Mouse (Mus musculus): ENCODE measurements around the gene Rnf111. TPM values are rescaled to one million over a fixed set of nuclear protein-coding genes. Genes with fewer than 3 reads are reported as not detected.
"Not testable (repeated sequence)": the region's sequence is repeated elsewhere in the genome, so short reads cannot be mapped to it uniquely, and the experiment has no call there.

Gene Rnf111
- 30.3 and 31.8 TPM in 2 replicates for polyA plus RNA-seq (2016; fragmentation: Nextera tagmentation; extraction: Ambion mirVana)

DNA sequence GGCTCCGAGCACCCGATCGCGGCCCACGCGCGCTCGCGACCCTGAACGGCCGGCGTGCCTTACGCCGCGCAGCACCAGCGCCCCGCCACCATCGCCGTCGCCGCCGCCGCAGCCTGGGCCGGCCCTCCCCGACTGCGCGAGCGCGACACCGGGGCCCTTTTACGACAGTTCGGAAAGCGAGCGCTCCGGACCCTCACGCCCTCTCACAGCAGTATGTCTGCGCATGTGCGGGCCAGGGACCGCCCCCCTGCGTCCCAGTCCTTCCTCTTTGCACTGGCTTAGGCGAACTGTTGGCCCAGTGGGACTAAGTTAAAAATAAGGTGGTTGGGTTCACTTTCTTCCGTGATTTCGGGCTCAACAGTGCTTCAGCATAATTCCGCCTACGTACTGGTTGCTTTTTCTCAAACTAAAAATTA is at the start of gene Rnf111:
Gene Rnf111 (minus strand): TSS at position 100 of the 416 bp plus-strand sequence.
- peak; percentile 98 for DNase-seq (ENCODE audit: low spot score)
- Histone ChIP-seq H3K4me1 (peaks cover 9% of the 10 kb centered on the region), H3K27me3 (replicated peaks; ENCODE audit: low read depth, poor library complexity, severe bottlenecking) (no peaks in the 10 kb centered on the region), H3K27ac (replicated peaks) (peak within 1 kb of the TSS; percentile 99), H3K9me3 (no peaks in the 10 kb centered on the region), H3K4me3 (peak within 1 kb of the TSS; percentile 97), H3K36me3 (replicated peaks) (peaks cover 23% of the 10 kb centered on the region)
- under 1% methylated on average over 45 of the region's 45 CpGs for WGBS

DNA sequence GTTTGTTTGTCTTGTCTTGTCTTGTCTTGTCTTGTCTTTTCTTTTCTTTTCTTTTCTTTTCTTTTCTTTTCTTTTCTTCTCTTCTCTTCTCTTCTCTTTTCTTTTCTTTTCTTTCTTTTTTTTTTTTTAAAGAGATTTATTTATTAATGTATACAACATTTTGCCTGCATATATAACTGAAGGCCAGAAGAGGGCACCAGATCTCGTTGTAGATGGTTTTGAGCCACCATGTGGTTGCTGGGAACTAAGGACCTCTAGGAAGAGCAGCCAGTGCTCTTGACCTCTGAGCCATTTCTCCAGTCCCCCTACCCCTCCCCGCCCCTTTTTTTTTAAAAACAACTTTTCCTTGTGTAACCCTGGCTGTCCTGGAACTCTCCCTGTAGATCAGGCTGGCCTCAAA is 48.7 kb upstream of the Rnf111 start:
- WGBS: 92% methylated on average over 2 of the region's 2 CpGs
- not testable (repeated sequence) for DNase-seq (ENCODE audit: low spot score)

GRCm38 (mm10) chr9:70551524-70551923 is 48.0 kb upstream of the Rnf111 start:
- 100% methylated on average over 1 of the region's 1 CpGs for WGBS
- no peak overlapping the region for H3K27ac ChIP-seq (replicated peaks)
- peaks cover 79% of the 10 kb centered on the region for H3K36me3 ChIP-seq (replicated peaks)
- DNase-seq (ENCODE audit: low spot score): no peak
- no peaks in the 10 kb centered on the region for H3K4me1 ChIP-seq
- H3K27me3 ChIP-seq (replicated peaks; ENCODE audit: low read depth, poor library complexity, severe bottlenecking): no peaks in the 10 kb centered on the region
- peaks cover 16% of the 10 kb centered on the region; the same call in 1 of the 2 replicates for H3K9me3 ChIP-seq
- H3K4me3 ChIP-seq: no peak overlapping the region

More for the DNA sequence above, 48.7 kb upstream of the Rnf111 start:
- peaks cover 79% of the 10 kb centered on the region for H3K36me3 ChIP-seq (replicated peaks)
- H3K4me3 ChIP-seq; H3K27ac ChIP-seq (replicated peaks); H3K27me3 ChIP-seq (replicated peaks; ENCODE audit: low read depth, poor library complexity, severe bottlenecking); H3K4me1 ChIP-seq: not testable (repeated sequence)
- H3K9me3 ChIP-seq: peaks cover 16% of the 10 kb centered on the region; the same call in 1 of the 2 replicates

DNA sequence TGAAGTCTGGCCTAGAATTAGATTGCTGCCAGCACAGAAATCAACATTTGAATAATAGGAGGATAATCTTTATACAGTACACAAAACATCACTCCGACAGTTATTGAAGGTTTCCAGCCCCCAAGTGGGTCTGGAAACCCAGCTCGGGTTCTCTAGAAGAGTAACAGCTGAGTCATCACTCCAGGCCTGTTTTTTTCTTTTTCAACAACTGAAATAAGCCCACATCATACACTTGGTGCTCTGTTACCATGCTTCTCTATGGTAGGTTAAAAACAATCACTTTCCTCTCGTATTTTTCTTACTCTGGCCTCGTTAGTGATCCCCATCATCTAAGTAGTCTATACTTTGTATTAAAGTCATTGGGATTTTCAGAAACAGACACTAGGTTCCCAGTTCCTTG is 44.8 kb upstream of the Rnf111 start:
- H3K4me3 ChIP-seq: no peak overlapping the region
- peaks cover 11% of the 10 kb centered on the region; the same call in 1 of the 2 replicates for H3K9me3 ChIP-seq
- 89% methylated on average over 4 of the region's 4 CpGs for WGBS
- DNase-seq (ENCODE audit: low spot score): no peak
- H3K27ac ChIP-seq (replicated peaks): no peak overlapping the region
- no peaks in the 10 kb centered on the region for H3K27me3 ChIP-seq (replicated peaks; ENCODE audit: low read depth, poor library complexity, severe bottlenecking)
- H3K36me3 ChIP-seq (replicated peaks): peaks cover 62% of the 10 kb centered on the region
- peaks cover 10% of the 10 kb centered on the region for H3K4me1 ChIP-seq

- Histone ChIP-seq H3K36me3 (replicated peaks) (peaks cover 45% of the 10 kb centered on the region), H3K4me1 (peaks cover 16% of the 10 kb centered on the region)
- H3K27me3 ChIP-seq (replicated peaks; ENCODE audit: low read depth, poor library complexity, severe bottlenecking); H3K27ac ChIP-seq (replicated peaks); DNase-seq (ENCODE audit: low spot score); H3K4me3 ChIP-seq; H3K9me3 ChIP-seq: not testable (repeated sequence)
- WGBS: 92% methylated on average over 3 of the region's 3 CpGs
These were observed 43.1 kb upstream of the Rnf111 start for GRCm38 (mm10) chr9:70546576-70546975.

- Histone ChIP-seq H3K36me3 (replicated peaks) (peaks cover 30% of the 10 kb centered on the region), H3K9me3 (no peaks in the 10 kb centered on the region), H3K27me3 (replicated peaks; ENCODE audit: low read depth, poor library complexity, severe bottlenecking) (no peaks in the 10 kb centered on the region), H3K4me3 (no peak overlapping the region), H3K4me1 (peaks cover 20% of the 10 kb centered on the region), H3K27ac (replicated peaks) (no peak overlapping the region)
- no peak for DNase-seq (ENCODE audit: low spot score)
- WGBS: 76% methylated on average over 1 of the region's 1 CpGs
These were observed 41.3 kb upstream of the Rnf111 start for GRCm38 (mm10) chr9:70544831-70545230.

DNA sequence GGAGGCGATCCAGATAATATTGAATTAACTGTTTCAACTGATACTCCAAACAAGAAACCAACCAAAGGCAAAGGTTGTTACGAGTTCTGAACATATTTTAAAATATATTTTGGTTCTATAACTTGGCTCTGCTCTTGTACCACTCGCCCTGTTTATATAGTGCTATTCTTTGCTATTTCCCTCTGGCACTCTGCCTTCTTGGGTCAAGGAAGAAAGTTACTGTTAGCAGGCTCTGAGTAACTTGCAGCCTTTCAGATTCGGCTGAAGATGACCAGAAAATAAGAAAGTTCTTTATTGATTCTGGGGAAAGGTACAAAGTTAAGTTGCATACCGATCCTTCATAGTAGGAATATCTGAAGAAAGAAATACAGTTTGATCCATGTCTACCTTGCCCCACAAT is 40.5 kb upstream of the Rnf111 start:
- WGBS: 77% methylated on average over 5 of the region's 5 CpGs
- Histone ChIP-seq H3K36me3 (replicated peaks) (peaks cover 22% of the 10 kb centered on the region), H3K9me3 (no peaks in the 10 kb centered on the region), H3K4me3 (peak overlapping the region; percentile 94), H3K4me1 (peaks cover 20% of the 10 kb centered on the region), H3K27me3 (replicated peaks; ENCODE audit: low read depth, poor library complexity, severe bottlenecking) (no peaks in the 10 kb centered on the region), H3K27ac (replicated peaks) (no peak overlapping the region)
- no peak for DNase-seq (ENCODE audit: low spot score)

DNA sequence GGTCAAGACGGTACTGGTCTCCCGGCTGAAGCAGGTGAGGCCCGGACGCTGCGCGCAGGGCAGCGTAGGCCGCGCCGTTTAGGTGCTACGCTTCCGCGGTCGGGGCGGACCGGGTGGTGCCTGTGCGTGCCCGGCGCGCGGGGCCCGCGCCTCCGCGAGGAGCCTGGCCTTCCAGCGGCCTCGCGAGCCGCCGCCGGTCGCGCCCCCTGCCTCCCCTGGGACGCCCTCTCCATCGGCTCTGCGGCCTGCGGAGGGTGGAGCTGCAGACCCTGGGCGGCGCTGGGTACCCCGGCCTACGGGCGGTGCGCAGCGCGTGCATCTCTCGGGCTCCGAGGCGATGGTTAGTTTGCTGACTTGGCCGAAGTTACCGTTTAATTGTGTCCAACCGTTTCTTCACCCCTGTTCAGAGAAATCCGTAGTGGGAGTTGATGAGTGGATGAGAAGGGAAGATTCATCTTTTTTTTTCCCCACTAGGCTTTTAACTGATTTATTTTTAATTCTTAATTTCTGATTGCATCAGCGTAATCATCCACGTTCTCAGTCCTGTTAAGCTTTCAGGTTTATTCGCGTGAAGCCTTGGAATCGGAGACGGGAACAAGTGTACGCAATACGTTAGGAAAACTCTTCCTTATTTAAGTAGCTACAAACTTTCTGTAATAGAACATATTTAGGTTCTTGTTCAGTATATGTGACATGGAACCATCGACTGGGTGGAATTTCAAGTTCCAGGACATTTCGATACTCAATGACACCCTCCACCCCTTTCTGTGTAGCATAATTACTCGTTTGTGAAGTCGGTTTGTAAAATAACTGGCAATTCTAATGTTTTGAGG is 39.7 kb upstream of the Rnf111 start:
- H3K4me3 ChIP-seq: peak overlapping the region; percentile 94
- no peaks in the 10 kb centered on the region for H3K9me3 ChIP-seq
- peak; percentile 82 for DNase-seq (ENCODE audit: low spot score)
- H3K4me1 ChIP-seq: peaks cover 20% of the 10 kb centered on the region
- H3K27ac ChIP-seq (replicated peaks): peak overlapping the region; percentile 99
- peaks cover 16% of the 10 kb centered on the region for H3K36me3 ChIP-seq (replicated peaks)
- no peaks in the 10 kb centered on the region for H3K27me3 ChIP-seq (replicated peaks; ENCODE audit: low read depth, poor library complexity, severe bottlenecking)
- 2% methylated on average over 64 of the region's 64 CpGs for WGBS

- under 1% methylated on average over 75 of the region's 75 CpGs for WGBS
These were observed 38.9 kb upstream of the Rnf111 start, which contains the start of gene Sltm for GRCm38 (mm10) chr9:70542305-70543041. Sltm (plus strand) TSS chr9:70542754.

GRCm38 (mm10) chr9:70541584-70541983 is 38.1 kb upstream of the Rnf111 start:
- peak; percentile 34 for DNase-seq (ENCODE audit: low spot score)
- 11% methylated on average over 6 of the region's 6 CpGs for WGBS
- H3K4me1 ChIP-seq: peaks cover 20% of the 10 kb centered on the region
- H3K27ac ChIP-seq (replicated peaks): peak overlapping the region; percentile 99; the same call in 1 of the 2 replicates
- H3K36me3 ChIP-seq (replicated peaks): peaks cover 10% of the 10 kb centered on the region
- H3K4me3 ChIP-seq: peak overlapping the region; percentile 94
- H3K9me3 ChIP-seq: no peaks in the 10 kb centered on the region
- no peaks in the 10 kb centered on the region for H3K27me3 ChIP-seq (replicated peaks; ENCODE audit: low read depth, poor library complexity, severe bottlenecking)

More at GRCm38 (mm10) chr9:70542305-70543041, 38.9 kb upstream of the Rnf111 start, which contains the start of gene Sltm:
- Histone ChIP-seq H3K9me3 (no peaks in the 10 kb centered on the region), H3K4me3 (peak within 1 kb of the TSS; percentile 94), H3K36me3 (replicated peaks) (peaks cover 10% of the 10 kb centered on the region), H3K27me3 (replicated peaks; ENCODE audit: low read depth, poor library complexity, severe bottlenecking) (no peaks in the 10 kb centered on the region), H3K27ac (replicated peaks) (peak within 1 kb of the TSS; percentile 99), H3K4me1 (peaks cover 20% of the 10 kb centered on the region)
- peak; percentile 99 for DNase-seq (ENCODE audit: low spot score)

DNA sequence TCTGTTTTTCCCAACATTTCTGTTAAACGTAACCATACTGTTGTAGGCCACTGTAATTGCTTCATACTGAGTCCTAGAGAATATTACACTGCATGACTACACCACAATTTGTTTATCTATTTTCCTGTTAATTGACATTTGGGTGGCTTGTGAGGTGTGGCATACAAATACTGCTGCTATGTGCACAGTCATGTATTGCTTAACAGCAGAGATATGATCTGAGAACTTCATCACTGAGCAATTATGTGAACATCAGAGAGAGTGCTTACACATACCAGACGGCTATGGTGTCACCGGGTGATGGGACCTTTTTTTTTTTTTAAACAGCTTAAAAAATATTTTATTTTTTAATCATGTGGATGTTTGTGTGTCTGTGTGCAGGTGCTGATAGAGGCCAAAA is 29.8 kb upstream of the Rnf111 start:
- Histone ChIP-seq H3K27me3 (replicated peaks; ENCODE audit: low read depth, poor library complexity, severe bottlenecking) (no peaks in the 10 kb centered on the region), H3K36me3 (replicated peaks) (no peaks in the 10 kb centered on the region), H3K9me3 (no peaks in the 10 kb centered on the region), H3K27ac (replicated peaks) (no peak overlapping the region), H3K4me1 (no peaks in the 10 kb centered on the region), H3K4me3 (no peak overlapping the region)
- WGBS: 85% methylated on average over 3 of the region's 3 CpGs
- no peak for DNase-seq (ENCODE audit: low spot score)

- no peak for DNase-seq (ENCODE audit: low spot score)
- H3K4me1 ChIP-seq: peaks cover 6% of the 10 kb centered on the region; the same call in 1 of the 2 replicates
- 87% methylated on average over 7 of the region's 7 CpGs for WGBS
These were observed 20.8 kb upstream of the Rnf111 start for GRCm38 (mm10) chr9:70524366-70524765.

More at GRCm38 (mm10) chr9:70524366-70524765, 20.8 kb upstream of the Rnf111 start:
- Histone ChIP-seq H3K27ac (replicated peaks) (no peak overlapping the region), H3K4me3 (no peak overlapping the region), H3K9me3 (no peaks in the 10 kb centered on the region), H3K36me3 (replicated peaks) (no peaks in the 10 kb centered on the region), H3K27me3 (replicated peaks; ENCODE audit: low read depth, poor library complexity, severe bottlenecking) (no peaks in the 10 kb centered on the region)

All from embryonic facial prominence, embryonic 10.5 days (tissue).